Mouse (Mus musculus) embryonic fibroblast, embryonic 13.5 days (primary cell): ENCODE results near the gene Cbx1.

Source experiments
- CTCF ChIP-seq: IDR thresholded peaks from 2 replicates; pipeline ENCODE4 v1.5.1; 2011; ENCODE audit warnings: mild to moderate bottlenecking, control low read depth, low read length, moderate library complexity, borderline replicate concordance; ENCODE audit not compliant: insufficient read depth
- POLR2A ChIP-seq: IDR thresholded peaks from 2 replicates; pipeline ENCODE4 v1.6.1; 2011; ENCODE audit warnings: low read depth, mild to moderate bottlenecking, control low read depth, low read length, moderate library complexity

DNA sequence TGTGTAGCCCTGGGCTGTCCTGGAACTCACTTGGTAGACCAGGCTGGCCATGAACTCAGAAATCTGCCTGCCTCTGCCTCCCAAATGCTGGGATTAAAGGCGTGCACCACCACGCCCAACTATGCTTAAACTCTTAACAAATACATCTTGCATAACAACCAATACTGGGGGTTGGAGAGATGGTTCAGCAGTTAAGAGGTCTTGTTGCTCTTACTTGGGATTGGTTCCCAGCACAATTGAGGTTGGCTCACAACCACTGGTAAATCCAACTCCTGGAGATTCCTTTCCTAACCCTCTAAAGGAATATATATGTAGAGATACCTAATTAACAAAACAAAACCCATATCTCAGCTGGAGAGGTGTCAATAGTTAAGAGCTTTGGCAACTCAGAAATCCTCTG, 7.2 kb downstream of the Cbx1 start:
- TF ChIP-seq POLR2A (no peak), CTCF (no peak)
